Mouse (Mus musculus): ENCODE data around the gene Pdhx. TPM values are rescaled to one million over a fixed set of nuclear protein-coding genes. Genes with fewer than 3 reads are reported as not detected.

The Pdhx gene
- polyA plus RNA-seq, 1 experiment from 2014 or later = 50.8 TPM

Other genes with a start within 250 kb of the Pdhx start
- gene Cd44, start 171.8 kb downstream of the Pdhx start, polyA plus RNA-seq (2015; fragmentation: Nextera tagmentation; extraction: Ambion mirVana) = 19.7 and 23.2 TPM in 2 replicates
- 61.7 and 68.6 TPM in 2 replicates for gene Apip, start 162 bp upstream of the Pdhx start, polyA plus RNA-seq (2015; fragmentation: Nextera tagmentation; extraction: Ambion mirVana)
- gene Ehf, start 229.8 kb upstream of the Pdhx start, polyA plus RNA-seq (2015; fragmentation: Nextera tagmentation; extraction: Ambion mirVana) = 0.09 and 0.14 TPM in 2 replicates